Mouse (Mus musculus): ENCODE results near the gene Pmm1. TPM values are rescaled to one million over a fixed set of nuclear protein-coding genes. Genes with fewer than 3 reads are reported as not detected.

The Pmm1 gene
- polyA plus RNA-seq, 1 experiment from 2014 or later = 30.7 TPM

DNA sequence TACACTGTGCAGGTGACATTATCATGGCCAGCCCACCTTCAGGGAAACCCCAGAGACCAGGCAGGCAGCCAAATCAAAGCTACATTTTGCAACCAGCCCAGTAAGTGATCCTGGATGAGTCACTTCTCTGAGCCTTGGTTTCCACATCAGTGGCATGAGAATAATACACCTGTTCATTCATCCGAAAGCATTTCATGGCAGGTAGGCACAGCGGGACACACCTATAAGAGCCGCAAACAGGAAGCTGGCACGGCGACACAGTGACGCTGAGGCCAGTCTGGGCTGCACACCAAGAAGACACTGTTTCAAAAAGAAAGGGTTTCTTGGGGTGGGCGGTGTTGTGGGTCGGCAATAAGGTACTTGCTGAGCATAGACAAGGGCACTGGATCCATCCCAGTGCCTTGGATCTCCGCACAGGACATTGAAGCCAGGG lies 6.6 kb downstream of the Pmm1 start:
- Histone ChIP-seq H3K27ac (no peak overlapping the region), H3K9me3 (replicated peaks) (no peaks in the 10 kb centered on the region), H3K4me3 (no peak overlapping the region), H3K36me3 (peaks cover 29% of the 10 kb centered on the region), H3K4me2 (replicated peaks) (no peak overlapping the region), H3K4me1 (no peaks in the 10 kb centered on the region), H3K27me3 (no peaks in the 10 kb centered on the region), H3K9ac (no peak overlapping the region)
- no peak for ATAC-seq (ENCODE audit: low FRiP score)
- 94% methylated on average over 9 of the region's 9 CpGs for WGBS

DNA sequence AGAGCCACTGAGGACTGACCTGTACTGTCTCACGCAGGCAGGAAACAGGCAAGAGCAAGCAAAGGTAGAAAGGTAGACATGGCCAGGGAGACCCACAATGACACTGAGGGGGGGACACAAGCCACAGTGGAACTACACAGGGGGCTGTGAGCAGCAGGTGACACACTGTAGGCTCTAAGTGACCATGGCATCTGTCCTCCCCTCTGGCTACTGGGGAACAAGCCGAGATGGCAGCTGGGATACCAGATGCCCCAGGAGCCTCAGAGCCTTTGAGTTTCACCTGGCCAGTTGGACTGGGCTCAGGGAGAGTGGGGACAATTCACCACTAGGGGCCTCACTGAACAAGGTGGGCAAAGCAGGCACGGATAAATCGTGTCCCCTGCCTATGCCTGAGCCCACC lies 8.4 kb downstream of the Pmm1 start:
- WGBS = 82% methylated on average over 4 of the region's 4 CpGs
- peaks cover 36% of the 10 kb centered on the region for H3K36me3 ChIP-seq
- H3K9me3 ChIP-seq (replicated peaks) = no peaks in the 10 kb centered on the region
- no peaks in the 10 kb centered on the region for H3K27me3 ChIP-seq
- H3K4me3 ChIP-seq = no peak overlapping the region
- ATAC-seq (ENCODE audit: low FRiP score) = no peak
- H3K4me2 ChIP-seq (replicated peaks) = no peak overlapping the region
- H3K4me1 ChIP-seq = no peaks in the 10 kb centered on the region
- no peak overlapping the region for H3K27ac ChIP-seq
- no peak overlapping the region for H3K9ac ChIP-seq

DNA sequence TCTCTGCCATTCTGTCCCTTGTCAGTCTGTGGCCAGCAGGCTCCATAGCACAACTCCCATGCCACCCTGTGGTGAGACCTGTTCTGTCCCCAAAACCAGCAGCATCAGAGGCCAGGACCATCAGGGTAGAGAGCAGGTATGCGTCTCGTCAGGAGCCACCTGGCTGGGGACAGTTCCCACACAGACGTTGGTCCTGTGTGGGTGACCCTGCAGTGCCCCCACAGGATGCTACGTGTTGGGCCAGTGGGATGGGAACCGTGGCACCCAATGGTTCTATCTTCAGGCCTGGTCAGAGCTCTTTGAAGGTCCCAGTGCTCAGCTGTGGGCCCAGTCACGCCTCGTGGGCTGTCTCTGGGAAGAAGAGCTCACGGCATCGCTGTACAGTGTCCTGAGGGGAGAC lies 9.6 kb downstream of the Pmm1 start:
- H3K27ac ChIP-seq = no peak overlapping the region
- ATAC-seq (ENCODE audit: low FRiP score) = no peak
- H3K27me3 ChIP-seq = no peaks in the 10 kb centered on the region
- H3K4me2 ChIP-seq (replicated peaks) = no peak overlapping the region
- peaks cover 45% of the 10 kb centered on the region for H3K36me3 ChIP-seq
- H3K4me1 ChIP-seq = no peaks in the 10 kb centered on the region
- H3K9ac ChIP-seq = no peak overlapping the region
- no peaks in the 10 kb centered on the region for H3K9me3 ChIP-seq (replicated peaks)
- WGBS = 89% methylated on average over 9 of the region's 9 CpGs
- no peak overlapping the region for H3K4me3 ChIP-seq

DNA sequence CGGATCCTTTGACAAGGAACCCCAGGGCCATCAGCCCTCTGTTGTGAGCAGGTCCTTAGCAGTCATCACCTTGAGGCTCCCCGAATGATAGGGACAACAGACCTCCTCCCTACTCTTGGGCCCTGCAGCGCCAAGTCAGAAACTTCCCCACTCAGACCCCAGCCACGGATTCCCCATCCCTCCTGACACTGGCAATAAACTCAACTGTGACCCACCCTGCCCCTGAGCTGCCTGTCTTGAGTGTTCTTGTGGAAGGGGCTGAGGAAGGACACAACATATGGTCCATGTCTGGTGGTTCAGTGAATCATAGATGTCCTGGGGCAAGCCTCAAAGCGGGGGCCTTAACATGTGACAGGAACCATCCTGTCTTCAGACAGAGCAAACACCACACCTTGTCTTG lies 10.0 kb downstream of the Pmm1 start:
- Histone ChIP-seq H3K9ac (no peak overlapping the region), H3K27me3 (no peaks in the 10 kb centered on the region), H3K4me1 (no peaks in the 10 kb centered on the region), H3K9me3 (replicated peaks) (no peaks in the 10 kb centered on the region), H3K36me3 (peaks cover 45% of the 10 kb centered on the region), H3K4me2 (replicated peaks) (no peak overlapping the region), H3K4me3 (no peak overlapping the region), H3K27ac (no peak overlapping the region)
- no peak for ATAC-seq (ENCODE audit: low FRiP score)
- WGBS = 87% methylated on average over 5 of the region's 5 CpGs

DNA sequence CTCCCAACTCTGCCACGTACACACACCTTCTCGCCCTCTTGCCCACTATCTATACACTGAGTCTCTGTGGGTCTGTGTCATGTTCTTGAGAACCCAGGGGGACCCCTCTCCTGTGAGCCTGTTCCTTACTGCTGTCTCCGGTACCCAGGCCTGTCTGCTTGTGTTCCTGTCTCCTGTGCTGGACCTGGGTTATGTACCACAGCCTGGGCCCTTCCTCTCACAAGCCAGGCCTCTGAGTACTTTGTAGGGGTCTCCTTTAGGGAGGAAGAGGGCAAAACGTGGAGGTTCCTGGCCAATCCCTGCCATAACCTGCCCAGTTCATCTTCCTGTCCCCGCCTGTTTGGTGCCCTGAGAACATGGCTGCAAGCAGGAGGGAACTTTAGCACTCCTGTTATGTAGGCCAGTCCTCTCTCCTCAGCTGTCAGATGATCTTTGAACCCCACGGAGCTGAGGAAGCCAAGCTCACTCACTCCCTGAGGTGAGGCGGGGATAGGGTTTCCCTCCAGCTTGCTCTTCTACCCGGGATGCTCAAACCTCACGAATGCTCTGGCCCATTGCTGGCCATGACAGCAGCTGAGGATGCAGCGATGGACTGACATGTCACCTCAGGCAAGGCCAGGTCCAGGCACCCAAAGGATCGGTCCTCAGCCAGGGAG lies 11.1 kb downstream of the Pmm1 start:
- Histone ChIP-seq H3K9ac (no peak overlapping the region), H3K9me3 (replicated peaks) (no peaks in the 10 kb centered on the region), H3K27ac (0 out of 2 replicates have a peak overlapping the region, but pooled peaks have one; percentile 7), H3K4me2 (replicated peaks) (no peak overlapping the region), H3K4me1 (no peaks in the 10 kb centered on the region), H3K4me3 (no peak overlapping the region), H3K27me3 (no peaks in the 10 kb centered on the region), H3K36me3 (peaks cover 38% of the 10 kb centered on the region)
- no peak for ATAC-seq (ENCODE audit: low FRiP score)
- 65% methylated on average over 11 of the region's 11 CpGs for WGBS

DNA sequence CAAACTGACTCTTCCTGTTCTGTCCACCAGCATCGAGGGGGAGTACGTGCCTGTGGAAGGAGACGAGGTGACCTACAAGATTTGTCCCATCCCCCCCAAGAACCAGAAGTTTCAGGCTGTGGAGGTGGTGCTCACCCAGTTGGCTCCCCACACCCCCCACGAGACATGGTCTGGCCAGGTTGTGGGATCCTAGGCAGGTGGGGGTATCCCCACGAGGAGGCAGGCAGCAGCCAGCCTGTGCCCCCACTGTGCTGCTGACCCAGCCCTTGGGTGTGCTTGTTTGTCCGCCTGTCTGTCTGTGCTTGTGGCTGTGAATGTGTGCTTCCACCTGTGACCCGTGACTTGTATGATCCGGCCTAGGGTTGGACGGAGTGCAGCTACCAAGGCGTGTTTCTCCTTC lies 11.7 kb downstream of the Pmm1 start:
- WGBS = 88% methylated on average over 10 of the region's 10 CpGs
- H3K4me1 ChIP-seq = no peaks in the 10 kb centered on the region
- H3K36me3 ChIP-seq = peaks cover 33% of the 10 kb centered on the region
- no peak overlapping the region for H3K4me3 ChIP-seq
- H3K9me3 ChIP-seq (replicated peaks) = no peaks in the 10 kb centered on the region
- 0 out of 2 replicates have a peak overlapping the region, but pooled peaks have one; percentile 7 for H3K27ac ChIP-seq
- H3K4me2 ChIP-seq (replicated peaks) = no peak overlapping the region
- no peak for ATAC-seq (ENCODE audit: low FRiP score)
- no peaks in the 10 kb centered on the region for H3K27me3 ChIP-seq
- H3K9ac ChIP-seq = no peak overlapping the region

DNA sequence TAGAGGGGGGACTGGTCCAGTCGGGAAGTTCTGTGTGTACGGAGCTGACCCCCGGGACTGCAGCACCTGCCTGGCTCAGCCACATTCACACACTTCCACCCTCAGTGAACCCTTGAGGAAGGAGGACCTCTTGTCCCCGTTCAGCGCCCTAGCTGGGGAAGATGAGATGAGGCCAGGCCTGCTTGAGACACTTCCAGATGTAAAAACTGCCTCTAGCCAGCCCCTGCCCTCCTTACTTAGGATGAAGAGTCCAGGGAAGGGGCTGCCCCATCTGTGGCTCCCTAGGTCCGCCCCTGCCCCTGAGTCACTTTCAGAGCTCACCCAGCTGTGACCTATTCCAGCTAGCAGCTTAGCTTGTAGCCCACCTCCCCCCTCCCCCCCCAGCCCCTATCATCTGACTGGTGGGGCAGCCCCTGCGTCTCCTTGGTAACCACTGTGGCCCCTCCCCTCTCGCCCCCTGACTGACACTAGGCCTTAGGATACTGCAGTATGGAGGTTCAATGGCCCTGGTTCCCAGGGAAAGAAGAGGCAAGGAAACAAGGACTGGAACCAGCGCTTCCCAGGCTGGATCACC lies 17.5 kb downstream of the Pmm1 start:
- H3K4me2 ChIP-seq (replicated peaks) = peak overlapping the region; percentile 25; the same call in 1 of the 2 replicates
- no peak overlapping the region for H3K4me3 ChIP-seq
- peak; percentile 85 for ATAC-seq (ENCODE audit: low FRiP score)
- no peaks in the 10 kb centered on the region for H3K9me3 ChIP-seq (replicated peaks)
- peak overlapping the region; percentile 65 for H3K27ac ChIP-seq
- WGBS = 7% methylated on average over 9 of the region's 9 CpGs
- H3K9ac ChIP-seq = peak overlapping the region; percentile 32; the same call in 1 of the 2 replicates
- peaks cover 12% of the 10 kb centered on the region for H3K36me3 ChIP-seq
- H3K27me3 ChIP-seq = no peaks in the 10 kb centered on the region
- H3K4me1 ChIP-seq = peaks cover 23% of the 10 kb centered on the region

DNA sequence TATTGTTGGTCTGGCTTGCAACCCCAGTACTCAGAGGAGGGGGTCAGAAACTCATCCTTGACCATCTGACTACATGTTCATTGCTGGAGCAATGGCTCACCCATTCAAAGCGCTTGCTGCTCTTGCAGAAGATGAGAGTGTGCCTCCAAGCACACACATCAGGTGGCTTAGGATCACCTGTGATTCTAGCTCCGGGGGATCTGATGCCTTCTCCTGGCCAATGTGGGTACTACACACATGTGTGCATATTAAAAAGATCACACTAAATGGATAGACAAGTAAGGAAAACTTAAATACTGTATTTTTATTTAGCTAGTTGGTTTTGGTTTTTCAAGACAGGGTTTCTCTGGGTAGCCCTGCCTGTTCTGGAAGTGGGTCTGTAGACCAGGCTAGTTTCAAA lies 19.7 kb downstream of the Pmm1 start:
- Histone ChIP-seq H3K4me2 (replicated peaks) (no peak overlapping the region), H3K9me3 (replicated peaks) (no peaks in the 10 kb centered on the region), H3K27me3 (no peaks in the 10 kb centered on the region), H3K4me1 (peaks cover 45% of the 10 kb centered on the region), H3K36me3 (no peaks in the 10 kb centered on the region), H3K4me3 (no peak overlapping the region), H3K27ac (no peak overlapping the region), H3K9ac (no peak overlapping the region)
- 95% methylated on average over 2 of the region's 2 CpGs for WGBS
- ATAC-seq (ENCODE audit: low FRiP score) = no peak

DNA sequence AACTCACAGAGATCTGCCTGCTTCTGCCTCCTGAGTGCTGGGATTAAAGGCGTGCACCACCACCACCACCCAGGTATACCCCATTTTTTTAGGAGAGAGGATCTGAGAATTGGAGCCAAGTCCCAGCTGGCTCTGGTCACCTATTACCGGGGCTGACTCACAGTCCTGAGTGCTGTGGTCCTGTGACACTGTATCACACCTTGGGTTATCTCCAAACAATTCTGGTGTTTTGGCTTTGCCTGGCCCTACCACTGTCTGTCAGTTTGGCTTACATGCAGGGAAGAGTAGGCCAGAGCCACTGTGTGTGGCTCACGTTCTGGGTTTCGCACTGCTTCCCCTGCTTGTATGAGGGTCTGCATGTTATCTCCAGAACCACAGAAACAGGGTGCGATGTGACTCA lies 20.5 kb downstream of the Pmm1 start:
- WGBS = 92% methylated on average over 5 of the region's 5 CpGs
- no peak overlapping the region for H3K9ac ChIP-seq
- H3K4me3 ChIP-seq = no peak overlapping the region
- no peak overlapping the region for H3K4me2 ChIP-seq (replicated peaks)
- H3K27ac ChIP-seq = no peak overlapping the region
- no peaks in the 10 kb centered on the region for H3K36me3 ChIP-seq
- no peaks in the 10 kb centered on the region for H3K9me3 ChIP-seq (replicated peaks)
- H3K4me1 ChIP-seq = peaks cover 47% of the 10 kb centered on the region
- no peaks in the 10 kb centered on the region for H3K27me3 ChIP-seq
- no peak for ATAC-seq (ENCODE audit: low FRiP score)

DNA sequence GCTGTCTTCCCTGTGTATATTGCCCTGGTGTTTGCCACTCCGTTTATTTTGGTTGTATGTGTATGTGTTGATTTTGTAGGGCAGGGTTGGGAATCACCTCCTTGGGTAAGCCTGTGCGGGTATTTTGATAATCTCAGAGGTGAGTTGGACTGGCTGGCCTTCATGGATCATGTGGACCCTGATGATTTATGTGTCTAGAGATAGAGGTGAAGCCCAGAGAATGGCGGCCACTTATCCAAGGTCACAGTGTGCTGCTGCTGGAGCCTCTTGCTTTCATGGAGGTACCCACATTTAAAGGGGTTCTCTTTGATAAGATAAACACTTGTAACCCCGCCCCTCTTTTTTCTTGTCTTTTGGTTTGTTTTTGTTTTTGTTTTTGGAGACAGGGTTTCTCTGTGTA lies 21.0 kb downstream of the Pmm1 start:
- no peaks in the 10 kb centered on the region for H3K27me3 ChIP-seq
- no peak overlapping the region for H3K4me2 ChIP-seq (replicated peaks)
- no peaks in the 10 kb centered on the region for H3K9me3 ChIP-seq (replicated peaks)
- H3K4me1 ChIP-seq = peaks cover 47% of the 10 kb centered on the region
- no peaks in the 10 kb centered on the region for H3K36me3 ChIP-seq
- H3K9ac ChIP-seq = no peak overlapping the region
- no peak overlapping the region for H3K4me3 ChIP-seq
- no peak for ATAC-seq (ENCODE audit: low FRiP score)
- H3K27ac ChIP-seq = no peak overlapping the region
- WGBS = 95% methylated on average over 4 of the region's 4 CpGs

DNA sequence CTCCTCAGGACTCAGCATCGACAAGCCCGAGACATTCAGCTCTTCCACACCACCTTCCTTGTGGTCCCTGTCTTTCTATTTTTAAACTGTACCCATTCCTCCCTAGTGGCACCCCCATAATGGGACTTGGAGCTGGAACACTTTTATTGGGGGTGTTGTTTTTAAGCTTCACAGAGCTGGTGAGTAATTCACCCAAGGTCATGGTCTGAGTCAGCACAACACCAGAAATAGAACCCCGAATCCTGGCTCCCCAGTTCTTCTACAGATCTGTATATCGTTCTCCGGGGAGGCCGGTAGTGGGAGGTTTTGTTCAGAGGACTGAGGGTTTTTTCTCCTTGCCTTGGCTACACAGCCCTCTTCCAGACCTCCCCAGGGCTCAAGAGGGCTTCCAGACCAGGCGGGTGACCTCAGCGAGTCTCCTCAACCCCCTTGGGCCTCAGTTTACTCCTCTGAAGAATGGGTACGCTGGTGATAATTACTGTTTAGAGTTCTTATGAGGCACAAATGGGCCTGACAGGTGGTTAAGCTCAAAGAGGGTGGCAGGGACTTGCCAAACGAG lies 21.5 kb downstream of the Pmm1 start:
- Histone ChIP-seq H3K4me3 (no peak overlapping the region), H3K36me3 (no peaks in the 10 kb centered on the region), H3K9ac (0 out of 2 replicates have a peak overlapping the region, but pooled peaks have one; percentile 75), H3K27me3 (no peaks in the 10 kb centered on the region), H3K4me2 (replicated peaks) (no peak overlapping the region), H3K9me3 (replicated peaks) (no peaks in the 10 kb centered on the region), H3K4me1 (peaks cover 47% of the 10 kb centered on the region), H3K27ac (no peak overlapping the region)
- no peak for ATAC-seq (ENCODE audit: low FRiP score)
- 85% methylated on average over 10 of the region's 10 CpGs for WGBS

DNA sequence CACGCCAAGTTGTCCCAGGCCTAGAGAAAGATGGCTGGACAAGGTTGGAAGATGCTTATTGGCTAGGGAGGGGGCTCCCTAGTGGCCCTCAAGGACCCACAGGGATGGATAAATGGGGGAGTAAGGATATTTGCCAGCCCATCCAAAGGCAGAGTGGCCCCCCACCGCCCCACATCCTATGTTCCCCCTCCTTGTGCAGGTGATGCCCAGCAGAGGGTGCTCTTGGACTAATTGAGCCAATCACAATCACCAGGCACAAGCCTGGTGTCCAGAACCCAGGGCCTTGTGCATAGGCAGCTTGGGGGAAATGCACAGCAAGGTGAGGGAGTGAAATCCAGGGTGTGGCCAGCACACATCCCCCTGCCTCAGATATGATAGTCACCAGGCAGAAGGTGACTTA lies 22.5 kb downstream of the Pmm1 start:
- no peaks in the 10 kb centered on the region for H3K36me3 ChIP-seq
- ATAC-seq (ENCODE audit: low FRiP score) = no peak
- H3K27ac ChIP-seq = peak overlapping the region; percentile 89
- no peaks in the 10 kb centered on the region for H3K9me3 ChIP-seq (replicated peaks)
- WGBS = 29% methylated on average over 2 of the region's 2 CpGs
- H3K27me3 ChIP-seq = no peaks in the 10 kb centered on the region
- H3K4me2 ChIP-seq (replicated peaks) = peak overlapping the region; percentile 65
- H3K4me3 ChIP-seq = peak overlapping the region; percentile 52
- peak overlapping the region; percentile 75; the same call in 1 of the 2 replicates for H3K9ac ChIP-seq
- H3K4me1 ChIP-seq = peaks cover 43% of the 10 kb centered on the region
